Mouse (Mus musculus): ENCODE results near the gene Tpcn2. TPM values are rescaled to one million over a fixed set of nuclear protein-coding genes. Genes with fewer than 3 reads are reported as not detected.

Tpcn2 gene
- polyA plus RNA-seq, 1 experiment = 49.2 TPM

- no peak overlapping the region for H3K4me3 ChIP-seq (ENCODE audit: control insufficient read depth, insufficient read depth, low read length)
- no peaks in the 10 kb centered on the region for H3K4me1 ChIP-seq (replicated peaks; ENCODE audit: control insufficient read depth, insufficient read depth, low read length)
- no peaks in the 10 kb centered on the region; the same call in 1 of the 2 replicates for H3K36me3 ChIP-seq (ENCODE audit: control insufficient read depth, insufficient read depth, low read length)
- DNase-seq = no peak
- no peaks in the 10 kb centered on the region for H3K27me3 ChIP-seq (ENCODE audit: control insufficient read depth, insufficient read depth, low read length)
- TF ChIP-seq CTCF (IDR thresholded peaks at IDR 0.05; ENCODE audit: borderline replicate concordance, control insufficient read depth, extremely low read depth, insufficient read depth, low read length, poor library complexity) (no peak), POLR2A (IDR thresholded peaks at IDR 0.05; ENCODE audit: control insufficient read depth, extremely low read depth, insufficient read depth, low read length, poor library complexity) (no peak)
- H3K27ac ChIP-seq (ENCODE audit: control insufficient read depth, insufficient read depth, low read length) = no peak overlapping the region
- whole genome bisulfite sequencing = 99% methylated on average over 5 of the region's 5 CpGs
Measured at GRCm38 (mm10) chr7:145270955-145271354, 12.9 kb downstream of the Tpcn2 start.

GRCm38 (mm10) chr7:145268890-145269289, 14.9 kb downstream of the Tpcn2 start:
- Histone ChIP-seq H3K27me3 (ENCODE audit: control insufficient read depth, insufficient read depth, low read length) (no peaks in the 10 kb centered on the region), H3K4me1 (replicated peaks; ENCODE audit: control insufficient read depth, insufficient read depth, low read length) (no peaks in the 10 kb centered on the region; the same call in 1 of the 2 replicates), H3K4me3 (ENCODE audit: control insufficient read depth, insufficient read depth, low read length) (no peak overlapping the region), H3K36me3 (ENCODE audit: control insufficient read depth, insufficient read depth, low read length) (no peaks in the 10 kb centered on the region; the same call in 1 of the 2 replicates), H3K27ac (ENCODE audit: control insufficient read depth, insufficient read depth, low read length) (no peak overlapping the region)
- 74% methylated on average over 7 of the region's 7 CpGs for WGBS
- TF ChIP-seq CTCF (IDR thresholded peaks at IDR 0.05; ENCODE audit: borderline replicate concordance, control insufficient read depth, extremely low read depth, insufficient read depth, low read length, poor library complexity) (no peak), POLR2A (IDR thresholded peaks at IDR 0.05; ENCODE audit: control insufficient read depth, extremely low read depth, insufficient read depth, low read length, poor library complexity) (no peak)
- no peak for DNase-seq

GRCm38 (mm10) chr7:145266011-145266410, 17.8 kb downstream of the Tpcn2 start:
- Histone ChIP-seq H3K4me3 (ENCODE audit: control insufficient read depth, insufficient read depth, low read length) (no peak overlapping the region), H3K27me3 (ENCODE audit: control insufficient read depth, insufficient read depth, low read length) (no peaks in the 10 kb centered on the region), H3K36me3 (ENCODE audit: control insufficient read depth, insufficient read depth, low read length) (no peaks in the 10 kb centered on the region; the same call in 1 of the 2 replicates), H3K27ac (ENCODE audit: control insufficient read depth, insufficient read depth, low read length) (no peak overlapping the region), H3K4me1 (replicated peaks; ENCODE audit: control insufficient read depth, insufficient read depth, low read length) (no peaks in the 10 kb centered on the region; the same call in 1 of the 2 replicates)
- TF ChIP-seq POLR2A (IDR thresholded peaks at IDR 0.05; ENCODE audit: control insufficient read depth, extremely low read depth, insufficient read depth, low read length, poor library complexity) = no peak
- no peak for TF ChIP-seq CTCF (IDR thresholded peaks at IDR 0.05; ENCODE audit: borderline replicate concordance, control insufficient read depth, extremely low read depth, insufficient read depth, low read length, poor library complexity)
- no peak for DNase-seq
- WGBS = 91% methylated on average over 2 of the region's 2 CpGs

- no peak for DNase-seq
- H3K4me1 ChIP-seq (replicated peaks; ENCODE audit: control insufficient read depth, insufficient read depth, low read length) = no peaks in the 10 kb centered on the region; the same call in 1 of the 2 replicates
- no peak overlapping the region for H3K27ac ChIP-seq (ENCODE audit: control insufficient read depth, insufficient read depth, low read length)
- no peak overlapping the region for H3K4me3 ChIP-seq (ENCODE audit: control insufficient read depth, insufficient read depth, low read length)
- no peaks in the 10 kb centered on the region; the same call in 1 of the 2 replicates for H3K36me3 ChIP-seq (ENCODE audit: control insufficient read depth, insufficient read depth, low read length)
- 73% methylated on average over 9 of the region's 9 CpGs for WGBS
- no peaks in the 10 kb centered on the region for H3K27me3 ChIP-seq (ENCODE audit: control insufficient read depth, insufficient read depth, low read length)
- TF ChIP-seq POLR2A (IDR thresholded peaks at IDR 0.05; ENCODE audit: control insufficient read depth, extremely low read depth, insufficient read depth, low read length, poor library complexity) = no peak
- no peak for TF ChIP-seq CTCF (IDR thresholded peaks at IDR 0.05; ENCODE audit: borderline replicate concordance, control insufficient read depth, extremely low read depth, insufficient read depth, low read length, poor library complexity)
Measured at GRCm38 (mm10) chr7:145264202-145264601, 19.6 kb downstream of the Tpcn2 start.

GRCm38 (mm10) chr7:145256092-145256491, 27.7 kb downstream of the Tpcn2 start:
- DNase-seq = no peak
- Histone ChIP-seq H3K27me3 (ENCODE audit: control insufficient read depth, insufficient read depth, low read length) (no peaks in the 10 kb centered on the region), H3K4me3 (ENCODE audit: control insufficient read depth, insufficient read depth, low read length) (no peak overlapping the region), H3K4me1 (replicated peaks; ENCODE audit: control insufficient read depth, insufficient read depth, low read length) (no peaks in the 10 kb centered on the region), H3K36me3 (ENCODE audit: control insufficient read depth, insufficient read depth, low read length) (no peaks in the 10 kb centered on the region), H3K27ac (ENCODE audit: control insufficient read depth, insufficient read depth, low read length) (no peak overlapping the region)
- WGBS = 96% methylated on average over 1 of the region's 1 CpGs
- no peak for TF ChIP-seq CTCF (IDR thresholded peaks at IDR 0.05; ENCODE audit: borderline replicate concordance, control insufficient read depth, extremely low read depth, insufficient read depth, low read length, poor library complexity)
- TF ChIP-seq POLR2A (IDR thresholded peaks at IDR 0.05; ENCODE audit: control insufficient read depth, extremely low read depth, insufficient read depth, low read length, poor library complexity) = no peak

- 70% methylated on average over 3 of the region's 3 CpGs for WGBS
- H3K4me3 ChIP-seq (ENCODE audit: control insufficient read depth, insufficient read depth, low read length) = no peak overlapping the region
- DNase-seq = no peak
- H3K27me3 ChIP-seq (ENCODE audit: control insufficient read depth, insufficient read depth, low read length) = no peaks in the 10 kb centered on the region
- TF ChIP-seq CTCF (IDR thresholded peaks at IDR 0.05; ENCODE audit: borderline replicate concordance, control insufficient read depth, extremely low read depth, insufficient read depth, low read length, poor library complexity) (no peak), POLR2A (IDR thresholded peaks at IDR 0.05; ENCODE audit: control insufficient read depth, extremely low read depth, insufficient read depth, low read length, poor library complexity) (no peak)
- no peaks in the 10 kb centered on the region for H3K36me3 ChIP-seq (ENCODE audit: control insufficient read depth, insufficient read depth, low read length)
- H3K27ac ChIP-seq (ENCODE audit: control insufficient read depth, insufficient read depth, low read length) = no peak overlapping the region
- no peaks in the 10 kb centered on the region for H3K4me1 ChIP-seq (replicated peaks; ENCODE audit: control insufficient read depth, insufficient read depth, low read length)
Measured at GRCm38 (mm10) chr7:145253986-145254630, 29.7 kb downstream of the Tpcn2 start.

All from thymus, adult 2 months (tissue).